Mouse (Mus musculus): ENCODE measurements around the gene Sclt1. TPM values are rescaled to one million over a fixed set of nuclear protein-coding genes. Genes with fewer than 3 reads are reported as not detected.

Sclt1 gene
- polyA plus RNA-seq, 1 experiment from 2014 or later = 7.7 TPM

- no peak overlapping the region for H3K4me2 ChIP-seq (replicated peaks; ENCODE audit: low read depth, low read length)
- DNase-seq (ENCODE audit: low spot score) (no peak), ATAC-seq (no peak)
- TF ChIP-seq CTCF (IDR thresholded peaks at IDR 0.05) (no peak), EP300 (IDR thresholded peaks at IDR 0.05) (no peak)
- no peaks in the 10 kb centered on the region for H3K9me3 ChIP-seq (ENCODE audit: low read length)
- H3K27ac ChIP-seq (ENCODE audit: low read length) = no peak overlapping the region
- H3K9ac ChIP-seq (replicated peaks; ENCODE audit: low read depth) = no peak overlapping the region
- no peak overlapping the region for H3K4me3 ChIP-seq (ENCODE audit: low read depth, low read length)
- no peaks in the 10 kb centered on the region for H3K27me3 ChIP-seq (replicated peaks; ENCODE audit: insufficient read depth, low read length)
- H3K36me3 ChIP-seq (ENCODE audit: insufficient read depth, low read length) = no peaks in the 10 kb centered on the region
- H3K4me1 ChIP-seq (ENCODE audit: insufficient read depth, low read depth, low read length) = no peaks in the 10 kb centered on the region
- 91% methylated on average over 1 of the region's 1 CpGs for WGBS
These were observed 86.7 kb downstream of the Sclt1 start for GRCm38 (mm10) chr3:41655642-41656041.

- H3K9ac ChIP-seq (replicated peaks; ENCODE audit: low read depth) = no peak overlapping the region
- no peak for ATAC-seq
- no peaks in the 10 kb centered on the region for H3K27me3 ChIP-seq (replicated peaks; ENCODE audit: insufficient read depth, low read length)
- no peak overlapping the region for H3K4me3 ChIP-seq (ENCODE audit: low read depth, low read length)
- TF ChIP-seq EP300 (IDR thresholded peaks at IDR 0.05) (no peak), CTCF (IDR thresholded peaks at IDR 0.05) (no peak)
- H3K4me2 ChIP-seq (replicated peaks; ENCODE audit: low read depth, low read length) = no peak overlapping the region
- H3K36me3 ChIP-seq (ENCODE audit: insufficient read depth, low read length) = no peaks in the 10 kb centered on the region
- H3K27ac ChIP-seq (ENCODE audit: low read length) = no peak overlapping the region
- no peaks in the 10 kb centered on the region for H3K4me1 ChIP-seq (ENCODE audit: insufficient read depth, low read depth, low read length)
- no peak for DNase-seq (ENCODE audit: low spot score)
- H3K9me3 ChIP-seq (ENCODE audit: low read length) = no peaks in the 10 kb centered on the region
- WGBS = 84% methylated on average over 7 of the region's 7 CpGs
These were observed 121.3 kb downstream of the Sclt1 start for GRCm38 (mm10) chr3:41620971-41621370.

DNA sequence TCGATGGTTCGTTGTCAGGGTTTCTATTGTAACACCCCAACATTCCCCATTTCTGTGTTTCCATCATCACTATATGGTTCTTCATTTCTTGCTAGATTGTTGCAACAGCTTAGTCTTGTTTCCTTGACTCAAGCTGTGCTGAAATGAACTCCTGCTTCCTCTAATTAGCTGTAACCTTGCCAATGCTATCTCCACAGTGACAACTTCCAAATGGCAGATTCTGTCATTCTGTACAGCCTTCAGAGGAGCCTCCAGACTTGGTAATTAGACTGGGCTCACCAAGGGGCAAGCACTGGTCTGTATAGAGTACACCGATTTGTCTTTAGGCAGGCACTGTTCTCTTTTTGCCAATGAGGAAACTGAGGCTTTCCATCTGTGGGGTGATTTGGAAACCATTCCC is 123.8 kb downstream of the Sclt1 start:
- H3K27me3 ChIP-seq (replicated peaks; ENCODE audit: insufficient read depth, low read length) = no peaks in the 10 kb centered on the region
- H3K4me1 ChIP-seq (ENCODE audit: insufficient read depth, low read depth, low read length) = no peaks in the 10 kb centered on the region
- DNase-seq (ENCODE audit: low spot score) = peak; percentile 28
- H3K4me3 ChIP-seq (ENCODE audit: low read depth, low read length) = no peak overlapping the region
- H3K9me3 ChIP-seq (ENCODE audit: low read length) = no peaks in the 10 kb centered on the region
- no peak overlapping the region for H3K4me2 ChIP-seq (replicated peaks; ENCODE audit: low read depth, low read length)
- H3K36me3 ChIP-seq (ENCODE audit: insufficient read depth, low read length) = no peaks in the 10 kb centered on the region; the same call in 1 of the 2 replicates
- TF ChIP-seq EP300 (IDR thresholded peaks at IDR 0.05) (no peak), CTCF (IDR thresholded peaks at IDR 0.05) (no peak)
- H3K27ac ChIP-seq (ENCODE audit: low read length) = no peak overlapping the region
- no peak overlapping the region for H3K9ac ChIP-seq (replicated peaks; ENCODE audit: low read depth)
- peak; percentile 33; the same call in 1 of the 2 replicates for ATAC-seq
- WGBS = 82% methylated on average over 3 of the region's 3 CpGs

DNA sequence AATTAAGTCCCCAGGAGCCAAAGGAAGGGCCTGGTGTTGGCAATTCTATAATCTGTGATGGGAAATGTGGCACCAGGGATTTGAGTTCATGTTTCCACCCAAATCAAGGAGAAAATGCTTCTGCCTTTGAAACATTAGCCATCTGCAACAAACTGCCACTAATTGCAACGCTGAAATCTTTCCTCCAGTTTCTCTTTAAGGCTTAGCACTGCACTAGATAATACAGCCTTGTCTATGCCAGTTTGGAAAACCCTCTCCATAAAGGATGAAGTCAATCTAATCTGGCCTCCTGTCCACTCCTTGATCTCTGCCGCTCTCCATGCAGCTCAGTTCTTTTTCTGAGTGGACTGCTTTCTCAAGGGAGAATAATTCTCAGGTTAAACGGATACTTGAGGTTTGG is 124.3 kb downstream of the Sclt1 start:
- Histone ChIP-seq H3K4me3 (ENCODE audit: low read depth, low read length) (no peak overlapping the region), H3K36me3 (ENCODE audit: insufficient read depth, low read length) (no peaks in the 10 kb centered on the region; the same call in 1 of the 2 replicates), H3K9me3 (ENCODE audit: low read length) (no peaks in the 10 kb centered on the region), H3K9ac (replicated peaks; ENCODE audit: low read depth) (no peak overlapping the region), H3K27me3 (replicated peaks; ENCODE audit: insufficient read depth, low read length) (no peaks in the 10 kb centered on the region), H3K4me2 (replicated peaks; ENCODE audit: low read depth, low read length) (no peak overlapping the region), H3K27ac (ENCODE audit: low read length) (no peak overlapping the region), H3K4me1 (ENCODE audit: insufficient read depth, low read depth, low read length) (no peaks in the 10 kb centered on the region)
- ATAC-seq (no peak), DNase-seq (ENCODE audit: low spot score) (no peak)
- TF ChIP-seq CTCF (IDR thresholded peaks at IDR 0.05) (no peak), EP300 (IDR thresholded peaks at IDR 0.05) (no peak)
- WGBS = 79% methylated on average over 3 of the region's 3 CpGs

DNA sequence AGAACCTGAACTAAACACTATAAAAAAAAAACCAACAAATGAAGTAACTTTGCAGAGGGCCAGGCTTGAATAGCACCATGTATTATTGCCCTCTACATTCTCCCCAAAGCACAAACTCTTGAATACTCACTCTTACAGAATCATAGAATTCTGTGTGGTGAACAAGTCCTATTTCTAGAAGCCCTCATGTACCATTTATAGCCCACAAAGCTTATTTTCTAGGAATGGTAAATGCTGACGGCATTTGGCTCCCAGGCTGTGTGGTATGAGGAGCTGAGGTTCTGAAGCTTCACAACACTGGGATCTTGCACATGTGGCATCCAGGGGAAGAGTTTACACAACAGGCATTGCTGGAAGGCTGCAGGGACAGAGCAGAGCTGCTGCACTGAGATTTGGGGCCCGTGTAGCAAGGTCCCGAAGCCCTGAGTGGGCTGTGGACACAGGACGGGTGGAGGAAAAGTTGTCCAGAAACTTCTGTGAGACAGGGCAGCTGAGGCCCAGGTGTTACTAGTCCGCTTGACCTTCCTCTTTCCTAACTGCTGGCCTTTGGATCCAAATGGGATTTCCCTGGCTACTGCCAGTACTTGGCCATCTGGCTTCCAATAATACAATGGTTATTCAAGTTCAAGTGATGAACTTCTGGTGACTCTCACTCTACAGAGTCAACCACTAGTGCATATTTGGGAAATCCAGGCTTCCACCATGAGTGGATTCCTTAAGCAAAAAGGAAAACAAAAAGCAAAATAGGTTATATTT is 127.9 kb downstream of the Sclt1 start:
- WGBS = 91% methylated on average over 5 of the region's 5 CpGs
- Histone ChIP-seq H3K4me1 (ENCODE audit: insufficient read depth, low read depth, low read length) (no peaks in the 10 kb centered on the region), H3K4me3 (ENCODE audit: low read depth, low read length) (no peak overlapping the region), H3K4me2 (replicated peaks; ENCODE audit: low read depth, low read length) (no peak overlapping the region), H3K9ac (replicated peaks; ENCODE audit: low read depth) (no peak overlapping the region), H3K27ac (ENCODE audit: low read length) (no peak overlapping the region), H3K36me3 (ENCODE audit: insufficient read depth, low read length) (peaks cover 6% of the 10 kb centered on the region; the same call in 1 of the 2 replicates), H3K27me3 (replicated peaks; ENCODE audit: insufficient read depth, low read length) (no peaks in the 10 kb centered on the region), H3K9me3 (ENCODE audit: low read length) (no peaks in the 10 kb centered on the region)
- DNase-seq (ENCODE audit: low spot score) = no peak
- TF ChIP-seq EP300 (IDR thresholded peaks at IDR 0.05) (no peak), CTCF (IDR thresholded peaks at IDR 0.05) (no peak)
- ATAC-seq = no peak

DNA sequence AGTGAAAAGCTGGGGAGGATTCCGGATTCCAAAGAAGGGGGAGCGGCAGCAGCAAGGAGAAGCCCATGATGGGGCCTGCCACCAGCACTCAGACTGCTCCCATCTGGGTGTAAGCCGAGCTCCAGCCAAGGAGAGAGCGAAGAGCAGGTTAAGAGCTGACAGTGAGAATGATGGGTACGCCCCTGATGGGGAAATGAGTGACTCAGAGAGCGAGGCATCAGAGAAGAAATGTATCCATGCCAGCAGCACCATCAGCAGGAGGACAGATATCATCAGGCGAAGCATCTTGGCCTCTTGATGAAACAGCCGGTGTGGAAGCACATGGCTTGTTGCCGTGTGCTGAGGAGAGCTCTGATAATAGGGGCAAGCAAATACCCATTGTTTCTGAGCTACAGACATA is 128.6 kb downstream of the Sclt1 start:
- ATAC-seq (no peak), DNase-seq (ENCODE audit: low spot score) (no peak)
- Histone ChIP-seq H3K9me3 (ENCODE audit: low read length) (no peaks in the 10 kb centered on the region), H3K9ac (replicated peaks; ENCODE audit: low read depth) (no peak overlapping the region), H3K4me1 (ENCODE audit: insufficient read depth, low read depth, low read length) (no peaks in the 10 kb centered on the region), H3K36me3 (ENCODE audit: insufficient read depth, low read length) (peaks cover 6% of the 10 kb centered on the region; the same call in 1 of the 2 replicates), H3K4me2 (replicated peaks; ENCODE audit: low read depth, low read length) (no peak overlapping the region), H3K4me3 (ENCODE audit: low read depth, low read length) (no peak overlapping the region), H3K27ac (ENCODE audit: low read length) (no peak overlapping the region), H3K27me3 (replicated peaks; ENCODE audit: insufficient read depth, low read length) (no peaks in the 10 kb centered on the region)
- TF ChIP-seq CTCF (IDR thresholded peaks at IDR 0.05) (no peak), EP300 (IDR thresholded peaks at IDR 0.05) (no peak)
- 88% methylated on average over 9 of the region's 9 CpGs for WGBS

Data from lung, postnatal 0 days (tissue).